ENCODE assay signal across 47 mouse cellular contexts in genomic region chr11:54396686-54397085, GRCm38 (mm10). TPM values are rescaled to one million over a fixed set of nuclear protein-coding genes. Genes with fewer than 3 reads are reported as not detected.
"Had no signal": no experiment of that assay in that cellular context is flagged by ENCODE, and none has a peak within 500 bp of the region (broad histone marks: within the 10 kb centered on the region; RNA-seq: fewer than 3 reads in every experiment).

No protein-coding gene starts in this region.

- H3K4me1 ChIP-seq: limb, embryonic 10.5 days; limb, embryonic 12.5 days; limb, embryonic 13.5 days; limb, embryonic 15.5 days; liver, embryonic 12.5 days; liver, embryonic 13.5 days; liver, embryonic 15.5 days; lung, embryonic 15.5 days; midbrain, embryonic 10.5 days; midbrain, embryonic 12.5 days; midbrain, embryonic 13.5 days; midbrain, embryonic 15.5 days; neural tube, embryonic 12.5 days had no signal

- H3K9ac ChIP-seq: limb, embryonic 12.5 days; limb, embryonic 13.5 days; limb, embryonic 15.5 days; liver, embryonic 12.5 days; liver, embryonic 13.5 days; liver, embryonic 14.5 days; liver, embryonic 15.5 days; liver, postnatal 0 days; lung, embryonic 14.5 days; lung, embryonic 15.5 days; midbrain, embryonic 12.5 days; midbrain, embryonic 13.5 days; midbrain, embryonic 15.5 days; neural tube, embryonic 12.5 days had no signal

- H3K4me3 ChIP-seq: limb, embryonic 10.5 days; limb, embryonic 12.5 days; limb, embryonic 13.5 days; limb, embryonic 15.5 days; liver, embryonic 12.5 days; liver, embryonic 13.5 days; liver, embryonic 15.5 days; lung, embryonic 15.5 days; megakaryocyte, embryonic 14.5 days; midbrain, embryonic 10.5 days; midbrain, embryonic 12.5 days; midbrain, embryonic 13.5 days; midbrain, embryonic 15.5 days; myocyte; neural tube, embryonic 12.5 days had no signal

- H3K27ac ChIP-seq: limb, embryonic 10.5 days; limb, embryonic 12.5 days; limb, embryonic 13.5 days; limb, embryonic 15.5 days; liver, embryonic 12.5 days; liver, embryonic 13.5 days; liver, embryonic 14.5 days; liver, embryonic 15.5 days; lung, embryonic 15.5 days; macrophage; midbrain, embryonic 10.5 days; midbrain, embryonic 12.5 days; midbrain, embryonic 13.5 days; midbrain, embryonic 15.5 days; neural tube, embryonic 12.5 days had no signal

- H3K36me3 ChIP-seq: limb, embryonic 10.5 days; limb, embryonic 12.5 days; limb, embryonic 13.5 days; limb, embryonic 15.5 days; liver, embryonic 12.5 days; liver, embryonic 13.5 days; liver, embryonic 15.5 days; lung, embryonic 15.5 days; midbrain, embryonic 10.5 days; midbrain, embryonic 12.5 days; midbrain, embryonic 13.5 days; midbrain, embryonic 15.5 days; neural tube, embryonic 12.5 days had no signal

- H3K9me3 ChIP-seq: limb, embryonic 10.5 days; limb, embryonic 12.5 days; limb, embryonic 13.5 days; limb, embryonic 15.5 days; liver, embryonic 12.5 days; liver, embryonic 13.5 days; liver, embryonic 15.5 days; lung, embryonic 15.5 days; megakaryocyte, embryonic 14.5 days; midbrain, embryonic 10.5 days; midbrain, embryonic 12.5 days; midbrain, embryonic 13.5 days; midbrain, embryonic 15.5 days; neural tube, embryonic 12.5 days had no signal

- H3K27me3 ChIP-seq: limb, embryonic 12.5 days; limb, embryonic 13.5 days; limb, embryonic 15.5 days; liver, embryonic 12.5 days; liver, embryonic 13.5 days; liver, embryonic 15.5 days; lung, embryonic 15.5 days; megakaryocyte, embryonic 14.5 days; midbrain, embryonic 12.5 days; midbrain, embryonic 13.5 days; midbrain, embryonic 15.5 days; neural tube, embryonic 12.5 days had no signal

- DNase-seq: left cerebral cortex, postnatal 4 days; liver; liver, embryonic 13.5 days; liver, postnatal 0 days; lung, adult 18-20 months; lung, adult 2 months; lung, embryonic 14.5 days; lung, postnatal 10 days; lung, postnatal 14 days; lung, postnatal 36 days; lung, postnatal 4 days; midbrain, embryonic 14.5 days had no signal

RNA-seq across cellular contexts. Expression of gene Meikin, which starts 26.2 kb away (rescaled TPM):
- total RNA-seq: left cerebral cortex, postnatal 10 days; left cerebral cortex, postnatal 14 days; left cerebral cortex, postnatal 25 days; left cerebral cortex, postnatal 36 days; left cerebral cortex, postnatal 4 days; liver, adult 2 months; megakaryocyte progenitor cell, adult 5-6 weeks; megakaryocyte, adult 5-6 weeks; megakaryocyte-erythroid progenitor cell, adult 5-6 weeks; midbrain, postnatal 0 days; monocyte, adult 5-6 weeks had no signal
- polyA plus RNA-seq: limb, embryonic 10.5 days; limb, embryonic 11.5 days; limb, embryonic 12.5 days; limb, embryonic 13.5 days; limb, embryonic 14.5 days; limb, embryonic 15.5 days; liver, adult 2 months; liver, embryonic 11.5 days; liver, embryonic 12.5 days; liver, embryonic 13.5 days; liver, embryonic 14.5 days; liver, embryonic 15.5 days; liver, embryonic 16.5 days; liver, postnatal 0 days; lung, adult 2 months; lung, embryonic 14.5 days; lung, embryonic 15.5 days; lung, embryonic 16.5 days; lung, postnatal 0 days; macrophage; midbrain, embryonic 10.5 days; midbrain, embryonic 11.5 days; midbrain, embryonic 12.5 days; midbrain, embryonic 13.5 days; midbrain, embryonic 14.5 days; midbrain, embryonic 15.5 days; midbrain, embryonic 16.5 days; midbrain, postnatal 0 days; myocyte; neural tube, embryonic 11.5 days; neural tube, embryonic 12.5 days had no signal
